Mouse (Mus musculus): ENCODE data around the gene Large1.

DNA sequence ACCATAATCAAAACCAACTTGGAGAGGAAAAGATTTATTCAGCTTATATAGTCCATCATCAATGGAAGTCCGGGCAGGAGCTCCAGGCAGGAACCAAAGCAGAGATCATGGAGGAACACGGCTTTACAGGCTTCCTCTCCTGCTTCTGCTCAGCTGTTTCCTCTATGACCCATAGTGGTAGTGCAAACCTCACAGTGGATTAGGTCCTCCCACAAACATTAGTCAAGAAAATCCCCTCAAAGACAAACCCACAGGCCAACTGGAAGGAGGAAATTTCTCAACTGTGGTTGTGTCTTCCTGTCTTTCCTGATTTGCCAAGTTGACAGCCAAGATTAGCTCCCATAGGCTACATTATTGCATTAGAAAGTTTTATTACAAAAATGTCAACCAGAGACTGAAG, 59.7 kb downstream of the Large1 start:
- TF ChIP-seq CTCF (IDR thresholded peaks at IDR 0.05; ENCODE audit: low read depth, low read length) (no peak), POLR2A (IDR thresholded peaks at IDR 0.05; ENCODE audit: borderline replicate concordance, low read depth, low read length) (no peak)

Measured in bone marrow macrophage, adult 2 months (primary cell).